Mouse (Mus musculus) hindbrain, postnatal 0 days (tissue): ENCODE results near the gene St6gal1. TPM values are rescaled to one million over a fixed set of nuclear protein-coding genes. Genes with fewer than 3 reads are reported as not detected.

Experiments
- ATAC-seq: fragments of 200-750 bp; cut with Nextera tagmentation; 2 replicates; pipeline ENCODE4 v1.8.0; 2017; ENCODE audit warnings: mild to moderate bottlenecking, moderate TSS enrichment, moderate library complexity
- DNase-seq: peaks from one replicate; pipeline ENCODE4 v3.0.0-alpha.2; 2015; ENCODE audit warnings: low spot score
- H3K27ac ChIP-seq: fragments of 300-500 bp; sonication (generic); 2 replicates; pipeline ENCODE4 v1.5.1; 2014; ENCODE audit warnings: mild to moderate bottlenecking
- H3K27me3 ChIP-seq: fragments of 300-500 bp; sonication (generic); 2 replicates; pipeline ENCODE4 v1.6.1; 2014; ENCODE audit warnings: low read length, mixed read lengths; ENCODE audit not compliant: insufficient read depth
- H3K36me3 ChIP-seq: fragments of 300-500 bp; sonication (generic); 2 replicates; pipeline ENCODE4 v1.6.1; 2014; ENCODE audit warnings: low read length, mixed read lengths; ENCODE audit not compliant: insufficient read depth
- H3K4me1 ChIP-seq: fragments of 300-500 bp; sonication (generic); 2 replicates; pipeline ENCODE4 v1.6.1; 2014; ENCODE audit warnings: antibody characterized with exemption, low read length, mixed read lengths; ENCODE audit not compliant: insufficient read depth
- H3K4me2 ChIP-seq: fragments of 300-500 bp; sonication (generic); 2 replicates; pipeline ENCODE4 v1.6.1; 2014; ENCODE audit warnings: low read depth, mild to moderate bottlenecking, low read length, moderate library complexity, mixed read lengths
- H3K4me3 ChIP-seq: fragments of 300-500 bp; sonication (generic); 2 replicates; pipeline ENCODE4 v1.5.1; 2014; ENCODE audit warnings: low read length
- H3K9ac ChIP-seq: fragments of 300-500 bp; sonication (generic); replicated peaks from 2 replicates; pipeline ENCODE4 v1.6.1; 2014; ENCODE audit warnings: mild to moderate bottlenecking, low read length, moderate library complexity, mixed read lengths
- H3K9me3 ChIP-seq: fragments of 300-500 bp; sonication (generic); 2 replicates; pipeline ENCODE4 v1.6.1; 2016; ENCODE audit warnings: low read length, mixed read lengths
- CTCF ChIP-seq: IDR thresholded peaks from 2 replicates; pipeline ENCODE4 v1.5.1; 2016; ENCODE audit warnings: antibody characterized with exemption, control low read depth, low read depth
- WGBS: fragments of 180-500 bp; shearing (Covaris S2); extraction: QIAGEN DNeasy Blood & Tissue Kit; methylation state at CpG from one replicate; pipeline ENCODE4 v1.1.7; 2014; 5-methylcytosine and 5-hydroxymethylcytosine counted together
- polyA plus RNA-seq: library from polyadenylated mRNA; unstranded; fragments of >200 nt; fragmentation: Nextera tagmentation; extraction: Ambion mirVana; gene quantifications from 2 replicates; pipeline ENCODE4 v1.2.1, GENCODE M21; 2015
- total RNA-seq: library from RNA; depleted of rRNA; stranded (reverse); fragments of >200 nt; gene quantifications from 2 replicates; pipeline ENCODE4 v1.2.3, GENCODE M21; 2014

The St6gal1 gene
- total and polyA plus RNA-seq, 2 experiments from 2014 or later = 10.4 to 23.9 TPM

- no peak overlapping the region for H3K9ac ChIP-seq
- H3K4me3 ChIP-seq = no peak overlapping the region
- TF ChIP-seq CTCF = no peak
- no peaks in the 10 kb centered on the region for H3K9me3 ChIP-seq
- H3K4me1 ChIP-seq = no peaks in the 10 kb centered on the region
- ATAC-seq (no peak), DNase-seq (no peak)
- H3K27me3 ChIP-seq = no peaks in the 10 kb centered on the region
- no peak overlapping the region for H3K27ac ChIP-seq
- peaks cover 3% of the 10 kb centered on the region; the same call in 1 of the 2 replicates for H3K36me3 ChIP-seq
- no peak overlapping the region for H3K4me2 ChIP-seq
- 85% methylated on average over 7 of the region's 7 CpGs for WGBS
Measured at GRCm38 (mm10) chr16:23317411-23318047, 93.0 kb downstream of the St6gal1 start.

GRCm38 (mm10) chr16:23320025-23320424 is 95.5 kb downstream of the St6gal1 start:
- no peak for TF ChIP-seq CTCF
- H3K36me3 ChIP-seq = peaks cover 3% of the 10 kb centered on the region; the same call in 1 of the 2 replicates
- H3K27ac ChIP-seq = no peak overlapping the region
- H3K4me3 ChIP-seq = no peak overlapping the region
- no peak overlapping the region for H3K9ac ChIP-seq
- no peaks in the 10 kb centered on the region for H3K4me1 ChIP-seq
- ATAC-seq (no peak), DNase-seq (no peak)
- H3K9me3 ChIP-seq = no peaks in the 10 kb centered on the region
- H3K27me3 ChIP-seq = no peaks in the 10 kb centered on the region
- WGBS = 76% methylated on average over 3 of the region's 3 CpGs
- H3K4me2 ChIP-seq = no peak overlapping the region

- ATAC-seq = no peak
- no peak for DNase-seq
- Histone ChIP-seq H3K27ac (no peak overlapping the region), H3K9ac (no peak overlapping the region), H3K4me1 (no peaks in the 10 kb centered on the region), H3K27me3 (no peaks in the 10 kb centered on the region), H3K4me2 (no peak overlapping the region), H3K4me3 (no peak overlapping the region), H3K9me3 (no peaks in the 10 kb centered on the region), H3K36me3 (peaks cover 3% of the 10 kb centered on the region; the same call in 1 of the 2 replicates)
- no peak for TF ChIP-seq CTCF
- 94% methylated on average over 6 of the region's 6 CpGs for WGBS
Measured at GRCm38 (mm10) chr16:23320579-23320978, 96.0 kb downstream of the St6gal1 start.

- H3K27ac ChIP-seq = no peak overlapping the region
- ATAC-seq = no peak
- no peaks in the 10 kb centered on the region for H3K4me1 ChIP-seq
- H3K27me3 ChIP-seq = no peaks in the 10 kb centered on the region
- H3K4me2 ChIP-seq = no peak overlapping the region
- H3K36me3 ChIP-seq = peaks cover 3% of the 10 kb centered on the region; the same call in 1 of the 2 replicates
- no peak for TF ChIP-seq CTCF
- no peaks in the 10 kb centered on the region for H3K9me3 ChIP-seq
- H3K9ac ChIP-seq = no peak overlapping the region
- no peak overlapping the region for H3K4me3 ChIP-seq
- DNase-seq = no peak
Measured at GRCm38 (mm10) chr16:23322453-23322852, 97.9 kb downstream of the St6gal1 start.

GRCm38 (mm10) chr16:23323915-23324314 is 99.4 kb downstream of the St6gal1 start:
- H3K36me3 ChIP-seq = peaks cover 3% of the 10 kb centered on the region; the same call in 1 of the 2 replicates
- no peaks in the 10 kb centered on the region for H3K27me3 ChIP-seq
- H3K4me2 ChIP-seq = no peak overlapping the region
- 24% methylated on average over 3 of the region's 3 CpGs for WGBS
- no peak overlapping the region for H3K27ac ChIP-seq
- no peak overlapping the region for H3K9ac ChIP-seq
- no peaks in the 10 kb centered on the region for H3K9me3 ChIP-seq
- DNase-seq (no peak), ATAC-seq (no peak)
- TF ChIP-seq CTCF = no peak
- H3K4me1 ChIP-seq = no peaks in the 10 kb centered on the region
- H3K4me3 ChIP-seq = no peak overlapping the region

- H3K4me3 ChIP-seq = no peak overlapping the region
- no peak for TF ChIP-seq CTCF
- H3K36me3 ChIP-seq = peaks cover 3% of the 10 kb centered on the region; the same call in 1 of the 2 replicates
- ATAC-seq (no peak), DNase-seq (no peak)
- no peaks in the 10 kb centered on the region for H3K27me3 ChIP-seq
- 78% methylated on average over 6 of the region's 6 CpGs for WGBS
- no peak overlapping the region for H3K27ac ChIP-seq
- H3K4me2 ChIP-seq = no peak overlapping the region
- H3K9me3 ChIP-seq = no peaks in the 10 kb centered on the region
- H3K9ac ChIP-seq = no peak overlapping the region
- no peaks in the 10 kb centered on the region for H3K4me1 ChIP-seq
Measured at GRCm38 (mm10) chr16:23324867-23325650, 100.5 kb downstream of the St6gal1 start.

GRCm38 (mm10) chr16:23326664-23327063 is 102.1 kb downstream of the St6gal1 start:
- no peaks in the 10 kb centered on the region for H3K9me3 ChIP-seq
- no peak for TF ChIP-seq CTCF
- no peak overlapping the region for H3K9ac ChIP-seq
- no peaks in the 10 kb centered on the region for H3K27me3 ChIP-seq
- no peak overlapping the region for H3K27ac ChIP-seq
- DNase-seq (no peak), ATAC-seq (no peak)
- H3K36me3 ChIP-seq = no peaks in the 10 kb centered on the region
- H3K4me3 ChIP-seq = no peak overlapping the region
- 94% methylated on average over 6 of the region's 6 CpGs for WGBS
- no peak overlapping the region for H3K4me2 ChIP-seq
- no peaks in the 10 kb centered on the region for H3K4me1 ChIP-seq
